Mouse (Mus musculus) kidney, embryonic 14.5 days (tissue): ENCODE results near the gene Crisp3. TPM values are rescaled to one million over a fixed set of nuclear protein-coding genes. Genes with fewer than 3 reads are reported as not detected.
"Not testable (repeated sequence)": the region's sequence is repeated elsewhere in the genome, so short reads cannot be mapped to it uniquely, and the experiment has no call there.

Experiments used
- ATAC-seq: fragments of 200-750 bp; cut with Nextera tagmentation; 2 replicates; pipeline ENCODE4 v1.8.0; 2017; ENCODE audit warnings: moderate number of reproducible peaks, mild to moderate bottlenecking, moderate TSS enrichment, moderate library complexity; ENCODE audit not compliant: low FRiP score, low TSS enrichment
- H3K27ac ChIP-seq: fragments of 300-500 bp; sonication (generic); 2 replicates; pipeline ENCODE4 v1.5.1; 2014; ENCODE audit warnings: low read depth, mild to moderate bottlenecking, low read length, moderate library complexity, mixed read lengths
- H3K27me3 ChIP-seq: fragments of 300-500 bp; sonication (generic); 2 replicates; pipeline ENCODE4 v1.6.1; 2014; ENCODE audit warnings: mild to moderate bottlenecking, low read length; ENCODE audit not compliant: control insufficient read depth, insufficient read depth
- H3K36me3 ChIP-seq: fragments of 300-500 bp; sonication (generic); 2 replicates; pipeline ENCODE4 v1.6.1; 2014; ENCODE audit warnings: low read length, mixed read lengths; ENCODE audit not compliant: control insufficient read depth, insufficient read depth
- H3K4me1 ChIP-seq: fragments of 300-500 bp; sonication (generic); 2 replicates; pipeline ENCODE4 v1.6.1; 2014; ENCODE audit warnings: low read length, mixed read lengths; ENCODE audit not compliant: control insufficient read depth, insufficient read depth
- H3K4me2 ChIP-seq: fragments of 300-500 bp; sonication (generic); replicated peaks from 2 replicates; pipeline ENCODE4 v1.6.1; 2014; ENCODE audit warnings: low read depth, mild to moderate bottlenecking, low read length
- H3K4me3 ChIP-seq: fragments of 300-500 bp; sonication (generic); 2 replicates; pipeline ENCODE4 v1.5.1; 2014; ENCODE audit warnings: mild to moderate bottlenecking, low read length
- H3K9ac ChIP-seq: fragments of 300-500 bp; sonication (generic); 2 replicates; pipeline ENCODE4 v1.6.1; 2014; ENCODE audit warnings: low read depth, mild to moderate bottlenecking, low read length, moderate library complexity
- H3K9me3 ChIP-seq: fragments of 300-500 bp; sonication (generic); 2 replicates; pipeline ENCODE4 v1.6.1; 2016; ENCODE audit warnings: low read length; ENCODE audit not compliant: control insufficient read depth
- WGBS: fragments of 180-500 bp; shearing (Covaris S2); extraction: QIAGEN DNeasy Blood & Tissue Kit; methylation state at CpG from one replicate; pipeline ENCODE4 v1.1.7; 2014; 5-methylcytosine and 5-hydroxymethylcytosine counted together
- polyA plus RNA-seq: library from polyadenylated mRNA; unstranded; fragments of >200 nt; fragmentation: Nextera tagmentation; extraction: Ambion mirVana; gene quantifications from 2 replicates; pipeline ENCODE4 v1.2.1, GENCODE M21; 2014

Gene Crisp3
- not detected in 2 replicates for polyA plus RNA-seq

DNA sequence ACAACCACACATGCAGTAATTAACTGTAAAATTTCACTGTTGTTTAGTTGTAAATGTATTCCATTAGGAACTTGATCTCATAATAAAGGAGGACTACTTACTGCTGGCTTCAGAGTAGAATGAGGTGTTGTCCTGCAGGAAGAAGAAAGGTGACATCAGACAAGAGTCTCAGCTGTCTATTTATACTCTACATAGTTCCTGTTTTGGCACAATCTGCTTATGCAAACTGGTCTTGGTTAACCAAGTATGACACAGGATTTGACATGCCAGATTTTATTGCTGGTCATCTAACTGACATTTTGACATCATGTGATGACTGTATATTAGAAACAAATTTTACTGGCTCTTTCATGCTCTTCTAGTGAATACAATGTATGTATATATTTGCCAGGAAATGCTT lies at the start of gene Crisp3:
Gene Crisp3 (minus strand): TSS at position 154 of the 400 bp plus-strand sequence.
- no peak within 1 kb of the TSS for H3K9ac ChIP-seq
- ATAC-seq, result no peak
- H3K4me3 ChIP-seq, result no peak within 1 kb of the TSS
- no peaks in the 10 kb centered on the region for H3K9me3 ChIP-seq
- H3K4me1 ChIP-seq, result no peaks in the 10 kb centered on the region
- H3K27ac ChIP-seq, result no peak within 1 kb of the TSS
- H3K4me2 ChIP-seq, result no peak within 1 kb of the TSS
- H3K36me3 ChIP-seq, result no peaks in the 10 kb centered on the region
- no peaks in the 10 kb centered on the region for H3K27me3 ChIP-seq

DNA sequence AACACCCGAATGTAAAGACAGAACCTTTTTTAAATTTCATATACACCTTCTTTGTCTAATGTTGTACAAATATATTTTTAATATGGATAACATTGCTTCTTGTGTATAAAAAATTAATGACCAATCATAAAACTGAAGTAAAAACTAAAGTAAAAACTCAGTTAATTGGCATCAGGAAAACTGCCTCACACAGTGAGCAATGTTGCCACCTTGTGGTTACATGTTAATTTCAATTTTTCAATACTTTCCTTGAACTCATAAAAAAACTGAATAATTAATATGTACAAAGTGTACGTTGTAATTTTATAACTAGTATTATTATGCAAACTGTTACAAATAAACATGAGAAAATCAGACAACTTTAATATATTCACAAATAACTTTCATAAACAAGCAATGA lies 43.3 kb upstream of the Crisp3 start:
- H3K27me3 ChIP-seq, result no peaks in the 10 kb centered on the region
- ATAC-seq, result no peak
- H3K4me1 ChIP-seq, result no peaks in the 10 kb centered on the region
- H3K27ac ChIP-seq, result no peak overlapping the region
- no peak overlapping the region for H3K9ac ChIP-seq
- WGBS, result 76% methylated on average over 2 of the region's 2 CpGs
- H3K9me3 ChIP-seq, result no peaks in the 10 kb centered on the region
- H3K4me3 ChIP-seq, result no peak overlapping the region
- H3K4me2 ChIP-seq, result no peak overlapping the region
- no peaks in the 10 kb centered on the region for H3K36me3 ChIP-seq

DNA sequence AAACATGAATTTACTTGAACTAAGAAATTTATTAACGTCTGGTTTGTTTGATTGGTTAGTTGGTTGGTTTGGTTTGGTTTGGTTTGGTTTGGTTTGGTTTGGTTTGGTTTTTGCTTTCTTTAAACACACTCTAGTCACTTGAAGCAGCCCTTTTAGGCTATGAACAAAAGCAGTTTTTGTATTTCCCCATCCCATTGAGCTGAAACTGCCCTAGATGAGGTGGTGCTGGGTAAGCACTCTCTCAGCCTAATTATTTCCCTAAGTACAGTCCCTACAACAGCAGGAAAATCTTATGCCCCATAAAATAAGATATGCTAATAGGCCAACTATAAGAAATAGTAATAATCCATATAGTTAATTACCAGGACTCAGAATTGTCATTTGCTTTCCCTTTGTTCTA lies 33.4 kb upstream of the Crisp3 start:
- Histone ChIP-seq H3K9ac (no peak overlapping the region), H3K36me3 (no peaks in the 10 kb centered on the region), H3K4me3 (no peak overlapping the region), H3K9me3 (no peaks in the 10 kb centered on the region), H3K27me3 (no peaks in the 10 kb centered on the region), H3K4me2 (no peak overlapping the region), H3K4me1 (no peaks in the 10 kb centered on the region), H3K27ac (no peak overlapping the region)
- whole genome bisulfite sequencing, result 67% methylated on average over 1 of the region's 1 CpGs
- no peak for ATAC-seq

DNA sequence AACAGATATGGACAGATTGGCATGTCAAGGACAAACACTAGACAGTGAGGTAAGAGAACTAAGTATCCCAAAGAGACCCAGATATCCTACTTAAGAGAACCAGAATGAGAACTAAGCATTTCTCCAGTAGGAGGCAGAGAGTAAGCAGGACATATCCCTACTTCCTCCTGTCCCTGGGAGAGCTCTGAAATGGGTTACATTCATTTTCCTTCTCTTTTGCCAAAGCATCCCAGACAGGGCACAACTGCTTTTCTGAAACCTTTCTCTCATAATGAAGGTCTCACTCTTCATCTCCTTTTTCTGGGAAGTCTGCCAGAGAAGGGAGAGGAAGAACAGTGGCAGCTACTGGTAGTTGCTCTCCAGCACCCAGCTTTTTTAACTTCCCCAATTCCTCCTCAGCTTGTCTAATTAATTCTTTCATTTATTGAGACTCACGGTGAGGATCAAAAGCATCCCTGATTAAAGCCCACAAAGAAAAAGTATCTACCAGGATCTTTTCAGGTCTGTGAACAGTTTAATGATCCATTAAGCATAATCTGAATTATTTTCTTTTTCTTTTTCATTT lies 32.9 kb upstream of the Crisp3 start:
- no peaks in the 10 kb centered on the region for H3K27me3 ChIP-seq
- no peak overlapping the region for H3K4me3 ChIP-seq
- H3K4me2 ChIP-seq, result no peak overlapping the region
- H3K9ac ChIP-seq, result no peak overlapping the region
- WGBS, result 57% methylated on average over 1 of the region's 1 CpGs
- no peaks in the 10 kb centered on the region for H3K4me1 ChIP-seq
- no peaks in the 10 kb centered on the region for H3K36me3 ChIP-seq
- no peak overlapping the region for H3K27ac ChIP-seq
- no peak for ATAC-seq
- no peaks in the 10 kb centered on the region for H3K9me3 ChIP-seq

DNA sequence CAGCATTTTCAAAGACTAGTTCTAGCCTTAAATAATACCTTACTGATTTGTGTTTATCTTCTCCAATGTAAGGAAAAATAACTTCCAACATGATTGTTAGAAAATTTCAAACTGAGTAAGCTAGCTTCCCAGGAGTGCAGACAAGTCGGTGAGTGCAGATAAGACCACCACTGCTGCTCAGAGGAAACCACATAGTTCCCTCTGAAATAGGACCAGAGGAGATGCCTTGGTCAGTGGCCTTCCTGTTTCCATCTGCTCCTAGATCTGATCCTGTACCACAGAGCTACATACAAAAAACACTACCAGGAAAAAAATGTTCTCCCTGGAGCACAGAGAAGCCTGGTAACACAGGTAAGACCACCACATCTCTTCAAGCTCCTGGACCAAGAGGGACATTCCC lies 10.4 kb upstream of the Crisp3 start:
- Histone ChIP-seq H3K27me3 (no peaks in the 10 kb centered on the region), H3K9ac (no peak overlapping the region), H3K36me3 (no peaks in the 10 kb centered on the region), H3K9me3 (no peaks in the 10 kb centered on the region), H3K4me3 (no peak overlapping the region), H3K4me1 (no peaks in the 10 kb centered on the region), H3K27ac (no peak overlapping the region), H3K4me2 (no peak overlapping the region)
- ATAC-seq, result no peak
- 84% methylated on average over 1 of the region's 1 CpGs for WGBS

DNA sequence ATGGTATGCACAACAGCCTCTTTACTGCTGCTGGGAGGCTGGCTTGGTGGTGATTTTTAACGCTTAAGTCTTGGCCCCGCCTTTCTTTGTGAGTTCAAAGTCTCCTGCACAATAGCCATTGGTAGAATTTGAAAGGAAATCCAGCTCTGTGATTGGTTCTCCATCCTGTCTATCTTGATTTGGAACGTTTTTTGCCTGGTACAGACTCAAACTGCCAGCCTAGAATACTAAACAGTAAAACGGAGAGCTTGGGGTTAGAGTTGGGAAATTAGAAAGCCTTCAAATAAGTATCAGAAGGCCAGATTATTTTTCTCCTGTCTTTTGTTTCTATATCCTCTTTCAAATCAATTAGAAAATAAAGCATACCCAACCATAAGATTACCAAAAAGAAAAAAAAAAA lies 33.5 kb downstream of the Crisp3 start, which contains the start of gene Pgk2:
Gene Pgk2 (minus strand): TSS at position 101 of the 400 bp plus-strand sequence.
- no peak within 1 kb of the TSS for H3K4me2 ChIP-seq
- H3K27ac ChIP-seq, result no peak within 1 kb of the TSS
- 78% methylated on average over 4 of the region's 4 CpGs for WGBS
- H3K9ac ChIP-seq, result no peak within 1 kb of the TSS
- H3K9me3 ChIP-seq, result no peaks in the 10 kb centered on the region
- no peak for ATAC-seq
- H3K4me3 ChIP-seq, result no peak within 1 kb of the TSS
- H3K36me3 ChIP-seq, result no peaks in the 10 kb centered on the region
- H3K4me1 ChIP-seq, result no peaks in the 10 kb centered on the region
- H3K27me3 ChIP-seq, result no peaks in the 10 kb centered on the region

DNA sequence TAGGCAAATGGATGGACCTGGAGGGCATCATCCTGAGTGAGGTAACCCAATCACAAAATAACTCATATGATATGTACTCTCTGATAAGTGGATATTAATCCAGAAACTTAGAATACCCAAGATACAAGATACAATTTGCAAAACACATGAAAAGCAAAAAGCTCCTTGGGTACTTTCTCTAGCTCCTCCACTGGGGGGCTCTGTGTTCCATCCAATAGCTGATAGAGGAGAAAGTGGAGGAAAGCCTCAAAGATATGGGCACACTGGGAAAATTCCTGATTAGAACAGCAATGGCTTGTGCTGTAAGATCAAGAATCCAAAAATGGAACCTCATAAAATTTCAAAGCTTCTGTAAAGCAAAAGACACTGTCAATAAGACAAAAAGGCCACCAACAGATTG lies 40.3 kb downstream of the Crisp3 start:
- not testable (repeated sequence) for H3K9me3 ChIP-seq, H3K27ac ChIP-seq, H3K27me3 ChIP-seq, H3K4me3 ChIP-seq, H3K4me2 ChIP-seq, H3K36me3 ChIP-seq, H3K4me1 ChIP-seq, H3K9ac ChIP-seq, ATAC-seq

DNA sequence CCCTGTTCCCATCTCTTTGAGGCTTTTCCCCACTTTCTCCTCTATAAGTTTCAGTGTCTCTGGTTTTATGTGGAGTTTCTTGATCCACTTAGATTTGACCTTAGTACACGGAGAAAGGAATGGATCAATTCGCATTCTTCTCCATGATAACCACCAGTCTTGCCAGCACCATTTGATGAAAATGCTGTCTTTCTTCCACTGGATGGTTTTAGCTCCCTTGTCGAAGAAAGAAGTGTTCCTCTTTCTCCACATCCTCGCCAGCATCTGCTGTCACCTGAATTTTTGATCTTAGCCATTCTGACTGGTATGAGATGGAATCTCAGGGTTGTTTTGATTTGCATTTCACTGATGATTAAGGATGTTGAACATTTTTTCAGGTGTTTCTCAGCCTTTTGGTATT lies 51.9 kb downstream of the Crisp3 start:
- not testable (repeated sequence) for H3K9me3 ChIP-seq, H3K4me3 ChIP-seq, H3K27ac ChIP-seq, H3K4me1 ChIP-seq, H3K9ac ChIP-seq, H3K4me2 ChIP-seq, H3K27me3 ChIP-seq, H3K36me3 ChIP-seq, ATAC-seq
- 85% methylated on average over 4 of the region's 4 CpGs for WGBS
